Mouse (Mus musculus) gastrocnemius, postnatal 14 days (tissue): Measurements from ENCODE around the gene Rraga. TPM values are rescaled to one million over a fixed set of nuclear protein-coding genes. Genes with fewer than 3 reads are reported as not detected.
A peak's percentile ranks its signal among the peaks of the same experiment; 100 is the strongest.

Source experiments
- DNase-seq: peaks from one replicate; pipeline ENCODE4 v3.0.0; 2021; ENCODE audit warnings: mixed read lengths
- intact Hi-C: fragments of 180-260 bp; cut with DNase I; formaldehyde crosslinking; loops from one replicate; pipeline ENCODE4 v1.15.1; 2025; ENCODE audit warnings: low total_unique reads
- long read RNA-seq, 2 experiments: library from polyadenylated mRNA; stranded (forward); transcript quantifications; one replicate each; pipeline ENCODE4 v2.0.0; 2021
- total RNA-seq, 2 experiments: library from RNA; stranded (reverse); gene quantifications; 2 replicates each; pipeline ENCODE4 v1.2.3; 2021

The Rraga gene
- 10 to 100 TPM; 51.6 to 58.1 TPM for total RNA-seq
- long read RNA-seq, experiment 1, transcript Rraga-201 (1 exons, 1,618 nt): major isoform, 44 of 44 reads
- long read RNA-seq, experiment 1, partial matches to known transcripts: 0 of 44 reads
- long read RNA-seq, experiment 1, other reads (novel, unspliced or antisense): 0 of 44 reads
- long read RNA-seq, experiment 2, transcript Rraga-201 (1 exons, 1,618 nt): major isoform, 48 of 48 reads
- long read RNA-seq, experiment 2, partial matches to known transcripts: 0 of 48 reads
- long read RNA-seq, experiment 2, other reads (novel, unspliced or antisense): 0 of 48 reads

DNA sequence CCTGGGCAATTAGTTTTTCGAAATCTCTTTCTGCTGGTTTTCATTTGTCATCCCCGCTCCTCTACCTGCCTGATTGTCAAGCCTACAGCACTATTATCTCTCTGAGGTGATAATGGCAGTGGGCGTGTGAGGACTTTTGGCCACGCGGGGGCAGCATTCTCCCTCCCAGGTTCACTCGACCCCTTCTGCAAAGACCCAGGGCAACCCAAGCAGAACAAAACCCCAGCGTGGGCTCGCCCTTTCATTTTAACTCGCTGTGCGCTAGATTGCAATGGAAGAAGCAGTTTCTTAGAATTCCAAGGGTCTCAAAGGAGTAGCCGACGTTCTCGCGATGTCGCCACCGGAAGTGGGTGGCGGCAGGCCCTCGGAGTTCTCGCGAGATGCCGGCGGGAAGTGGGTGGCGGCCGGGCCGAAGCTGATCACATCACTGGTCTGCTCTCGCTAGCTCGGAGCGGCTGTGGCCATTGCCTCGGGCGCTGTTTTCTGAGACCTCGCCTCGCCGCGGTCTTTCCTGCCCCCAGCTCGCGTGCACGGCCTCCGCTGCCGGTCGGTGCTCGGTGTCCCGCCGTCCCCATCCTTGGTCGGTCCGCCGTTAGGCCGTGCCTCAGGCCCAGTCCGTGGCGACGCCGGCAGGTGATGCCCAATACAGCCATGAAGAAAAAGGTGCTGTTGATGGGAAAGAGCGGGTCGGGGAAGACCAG is at the start of gene Rraga:
Gene Rraga, plus strand, starts transcription at position 386 of the 701 bp plus-strand sequence.
- intact Hi-C loops: no loop called here
- DNase-seq: peak; percentile 96

- no peak for DNase-seq
Observed at GRCm38 (mm10) chr4:86527162-86528136, 48.0 kb upstream of the Rraga start.

GRCm38 (mm10) chr4:86529161-86529560 is 46.3 kb upstream of the Rraga start:
- intact Hi-C loops: no loop called here
- no peak for DNase-seq

More at GRCm38 (mm10) chr4:86527162-86528136, 48.0 kb upstream of the Rraga start:
- intact Hi-C loops: no loop called here

DNA sequence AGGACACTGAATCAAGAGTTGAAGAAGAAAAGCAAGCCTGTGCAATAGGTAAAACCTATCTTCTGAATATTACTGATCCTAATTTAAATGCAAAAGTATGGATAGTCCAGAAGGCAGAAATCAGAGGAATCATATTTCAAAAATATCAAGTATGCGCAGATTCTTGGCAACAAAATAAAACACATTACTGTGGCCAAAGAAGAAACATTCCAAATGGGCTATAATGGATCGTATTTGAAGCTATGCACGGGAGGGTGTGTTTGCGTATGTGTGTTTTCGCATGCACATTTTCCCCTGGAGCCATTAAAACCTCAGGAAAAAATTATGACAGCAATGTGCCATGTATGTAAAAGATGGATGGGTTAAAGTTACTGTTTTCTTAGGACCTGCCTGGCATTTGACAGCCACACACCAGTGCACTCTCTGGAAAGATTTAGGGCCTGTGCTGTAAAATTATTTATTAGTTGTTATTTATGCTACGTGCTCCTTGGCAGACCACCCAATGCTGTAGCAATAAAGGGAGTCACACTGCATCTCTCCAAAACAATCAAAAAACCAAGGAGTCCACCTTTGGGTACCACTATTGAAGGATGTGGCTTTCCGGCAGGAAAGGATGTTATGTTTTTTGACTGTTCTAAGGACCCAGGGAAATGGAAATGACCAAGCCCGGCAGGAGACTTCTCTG is 41.9 kb upstream of the Rraga start:
- DNase-seq: no peak
- intact Hi-C loops: no loop called here

DNA sequence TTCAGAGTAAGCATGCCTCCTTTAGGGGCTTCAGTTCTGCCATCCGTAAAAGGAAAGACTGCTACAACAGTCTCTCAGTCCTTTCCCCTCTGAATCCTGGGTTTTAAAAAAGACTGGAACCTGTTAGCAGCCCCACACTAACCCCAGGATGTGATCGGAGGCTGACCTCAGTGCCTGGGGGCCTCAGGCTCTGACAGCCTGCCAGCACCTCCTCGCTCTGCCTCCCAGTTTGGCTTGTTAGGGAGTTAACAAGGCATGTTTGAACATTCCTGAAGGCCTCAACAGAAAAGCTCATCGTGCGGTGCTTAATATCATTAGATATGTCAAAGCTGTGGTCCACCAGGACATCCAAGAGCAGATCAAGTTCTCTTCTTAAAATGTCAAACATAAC is 41.4 kb upstream of the Rraga start:
- no peak for DNase-seq

GRCm38 (mm10) chr4:86537972-86538371 is 37.5 kb upstream of the Rraga start:
- DNase-seq: no peak
- intact Hi-C loops: no loop called here

More for the DNA sequence above, 41.4 kb upstream of the Rraga start:
- intact Hi-C loops: no loop called here

DNA sequence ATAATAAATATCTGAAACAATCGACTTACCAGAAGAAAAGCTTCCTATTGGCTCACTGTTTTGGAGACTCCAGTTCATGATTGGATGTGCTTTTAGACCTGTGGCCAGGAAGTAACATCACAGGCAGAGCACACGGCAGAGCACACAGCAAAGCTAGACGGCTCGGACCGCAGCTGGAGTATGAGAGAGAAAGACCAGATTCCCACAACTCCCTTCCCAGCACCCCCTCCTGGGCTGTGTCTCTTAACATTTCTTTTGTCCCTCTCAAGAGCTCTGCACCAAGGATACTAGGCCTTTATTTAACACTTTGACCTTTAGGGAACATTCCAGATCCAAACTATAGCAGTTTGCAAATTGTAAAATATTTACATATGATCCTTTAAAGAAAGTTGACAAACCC is 36.5 kb upstream of the Rraga start:
- intact Hi-C loops: no loop called here
- no peak for DNase-seq

GRCm38 (mm10) chr4:86541573-86541972 is 33.9 kb upstream of the Rraga start:
- intact Hi-C loops: no loop called here
- no peak for DNase-seq

GRCm38 (mm10) chr4:86543999-86544398 is 31.5 kb upstream of the Rraga start:
- intact Hi-C loops: no loop called here
- no peak for DNase-seq

GRCm38 (mm10) chr4:86545615-86546014 is 29.9 kb upstream of the Rraga start:
- DNase-seq: no peak
- intact Hi-C loops: no loop called here

- no peak for DNase-seq
- intact Hi-C loops: no loop called here
Observed at GRCm38 (mm10) chr4:86548332-86548731, 27.1 kb upstream of the Rraga start.

DNA sequence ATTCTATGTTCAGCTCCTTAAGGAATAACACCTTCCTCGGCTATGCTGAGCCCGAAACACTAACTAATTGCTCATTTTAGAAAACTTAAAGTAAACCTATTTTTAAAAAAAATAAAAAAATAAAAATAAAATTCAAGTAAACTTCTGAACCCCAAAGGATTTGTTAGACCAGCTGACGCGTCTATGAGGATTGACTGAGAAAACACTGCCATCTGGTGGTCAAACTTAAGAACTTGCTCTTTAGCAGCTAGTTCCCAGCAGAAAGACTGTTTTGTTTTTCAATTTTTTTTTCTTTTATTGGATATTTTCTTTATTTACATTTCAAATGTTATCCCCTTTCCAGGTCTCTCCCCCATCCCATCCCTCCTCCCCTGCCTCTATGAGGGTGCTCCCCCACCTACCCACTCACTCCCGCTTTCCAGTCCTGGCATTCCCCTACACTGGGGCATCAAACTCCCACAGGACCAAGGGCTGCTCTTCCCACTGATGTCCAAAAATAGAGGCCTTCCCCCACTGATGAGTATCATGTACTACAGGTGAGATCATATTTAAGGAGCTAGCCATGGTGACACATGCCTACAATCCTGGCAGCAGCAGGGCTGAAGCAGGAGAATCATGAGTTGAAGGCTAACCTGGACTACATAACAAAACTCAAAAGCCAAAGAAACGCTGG is 20.3 kb upstream of the Rraga start:
- DNase-seq: no peak
- intact Hi-C loops: loop anchor here (10.0 kb wide), 1 partner anchor 730 kb away; no protein-coding TSS in a partner anchor

DNA sequence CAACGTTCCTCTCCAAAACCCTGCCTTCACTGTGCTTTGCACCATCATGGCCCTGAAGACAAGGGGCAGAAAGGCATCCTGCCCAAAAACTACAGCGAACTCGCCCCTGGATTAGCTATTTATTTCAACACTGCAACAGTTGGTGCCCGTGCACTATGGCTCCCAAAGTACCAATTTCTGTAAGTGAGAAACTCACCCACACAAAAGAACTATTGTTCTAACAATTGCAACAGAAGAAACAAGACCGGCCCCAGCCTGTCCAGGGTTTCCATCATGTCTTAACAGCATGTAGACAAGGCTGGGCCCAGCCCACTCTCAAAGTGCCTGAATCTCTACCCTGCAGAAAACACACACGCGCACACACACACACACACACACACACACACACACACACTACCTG is 18.1 kb upstream of the Rraga start:
- DNase-seq: no peak
- intact Hi-C loops: loop anchor here (10.0 kb wide), 1 partner anchor 733 kb away; no protein-coding TSS in a partner anchor

GRCm38 (mm10) chr4:86558228-86558627 is 17.2 kb upstream of the Rraga start, which contains the start of gene Saxo1:
Gene Saxo1 (minus strand): TSS chr4:86558328.
- intact Hi-C loops: loop anchor here (10.0 kb wide), 1 partner anchor 733 kb away; no protein-coding TSS in a partner anchor

DNA sequence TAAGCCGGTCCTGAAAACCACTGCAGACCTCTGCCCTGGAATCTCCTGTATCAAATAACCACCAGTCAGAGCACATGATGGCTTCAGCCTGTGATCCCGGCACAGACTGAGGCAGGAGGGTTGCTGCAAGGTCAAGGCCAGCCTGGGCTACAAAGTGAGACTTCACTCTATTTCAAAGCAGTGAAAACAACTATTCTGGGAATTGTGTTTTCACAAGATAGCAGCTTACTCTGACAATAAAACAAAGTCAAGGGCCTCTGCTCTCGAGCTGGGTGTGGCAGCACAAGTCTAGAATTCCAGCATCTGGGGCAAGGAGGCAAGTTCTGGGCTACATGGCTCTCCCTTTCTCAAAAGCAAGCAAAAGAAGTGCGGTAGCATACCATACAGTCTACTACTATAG is 16.5 kb upstream of the Rraga start:
- intact Hi-C loops: loop anchor here (10.0 kb wide), 1 partner anchor 734 kb away; no protein-coding TSS in a partner anchor
- no peak for DNase-seq

More at GRCm38 (mm10) chr4:86558228-86558627, 17.2 kb upstream of the Rraga start, which contains the start of gene Saxo1:
- DNase-seq: no peak

- no peak for DNase-seq
- intact Hi-C loops: no loop called here
Observed at GRCm38 (mm10) chr4:86561061-86561460, 14.4 kb upstream of the Rraga start.

DNA sequence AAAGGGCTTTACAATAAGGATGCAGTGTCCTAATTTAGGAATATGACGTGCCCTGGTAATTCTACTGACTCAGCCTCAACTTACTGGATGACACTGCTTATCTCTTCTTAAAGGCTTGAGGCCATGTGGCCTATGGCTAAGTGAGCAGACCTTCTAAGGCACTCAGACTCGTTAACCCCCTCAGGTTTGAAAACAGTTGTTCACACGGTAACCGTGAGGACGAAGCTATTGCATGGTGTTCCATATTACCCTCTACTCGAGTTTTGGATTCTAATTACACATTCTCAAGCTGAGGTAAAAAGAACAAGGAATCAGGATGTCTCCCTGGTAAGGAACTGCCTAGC is 557 bp upstream of the Rraga start:
- intact Hi-C loops: no loop called here
- DNase-seq: no peak

GRCm38 (mm10) chr4:86576120-86576541 is 663 bp downstream of the Rraga start:
- no peak for DNase-seq
- intact Hi-C loops: no loop called here
